ENCODE assay signal across 21 mouse cellular contexts in the genomic region with DNA sequence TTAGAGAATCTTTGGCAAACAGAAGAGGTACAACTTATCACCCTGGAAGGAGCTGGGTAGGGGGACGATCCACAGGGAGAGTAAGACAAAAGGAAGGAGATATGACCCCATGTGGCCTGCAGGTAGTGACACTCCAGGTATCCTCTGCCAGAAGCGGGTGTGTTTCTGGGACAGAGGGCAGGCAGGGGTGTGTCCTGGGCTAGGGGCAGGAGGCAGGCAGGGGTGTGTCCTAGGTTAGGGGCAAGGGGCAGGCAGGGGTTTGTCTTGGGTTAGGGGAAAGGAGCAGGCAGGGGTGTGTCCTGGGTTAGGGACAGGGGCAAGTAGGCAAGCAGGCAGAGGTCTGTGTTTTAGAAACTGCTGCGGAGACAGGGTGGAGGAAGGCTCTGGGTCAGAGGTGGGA.
DNase-seq lines count a peak whose midpoint lies in the region; ATAC-seq and TF ChIP-seq lines count a peak whose summit lies in the region.
"Had no signal": no experiment of that assay in that cellular context is flagged by ENCODE, and none has a peak within 500 bp of the region (broad histone marks: within the 10 kb centered on the region; RNA-seq: fewer than 3 reads in every experiment).

No protein-coding gene starts in this region.

- H3K4me1 ChIP-seq in intestine, embryonic 15.5 days (replicated peaks): 0 out of 2 replicates have a peak, but pooled peaks cover 9% of the 10 kb centered on the region
- H3K4me1 ChIP-seq in intestine, postnatal 0 days (replicated peaks; ENCODE audit: control insufficient read depth, insufficient read depth, low read length): no peaks in the 10 kb centered on the region
- H3K4me1 ChIP-seq in stomach, postnatal 0 days (replicated peaks; ENCODE audit: control insufficient read depth, insufficient read depth): no peaks in the 10 kb centered on the region

- no peak overlapping the region for H3K9ac ChIP-seq in intestine, embryonic 15.5 days
- H3K9ac ChIP-seq in intestine, postnatal 0 days (ENCODE audit: low read depth, low read length): no peak overlapping the region
- no peak overlapping the region for H3K9ac ChIP-seq in stomach, postnatal 0 days (ENCODE audit: low read length)
- H3K9ac ChIP-seq: embryonic facial prominence, embryonic 12.5 days; forebrain, embryonic 13.5 days; forebrain, embryonic 15.5 days; forebrain, postnatal 0 days had no signal

- H3K4me2 ChIP-seq in intestine, embryonic 15.5 days (replicated peaks): no peak overlapping the region
- H3K4me2 ChIP-seq in intestine, postnatal 0 days (replicated peaks; ENCODE audit: low read depth): no peak overlapping the region
- H3K4me2 ChIP-seq in stomach, postnatal 0 days (replicated peaks; ENCODE audit: low read depth): no peak overlapping the region
- H3K4me2 ChIP-seq: embryonic facial prominence, embryonic 12.5 days; forebrain, embryonic 13.5 days; forebrain, embryonic 15.5 days had no signal

- TF ChIP-seq EP300 in stomach, postnatal 0 days (optimal IDR thresholded peaks at IDR 0.05): no peak

- H3K4me3 ChIP-seq in intestine, embryonic 15.5 days (replicated peaks): no peak overlapping the region
- no peak overlapping the region for H3K4me3 ChIP-seq in intestine, postnatal 0 days (ENCODE audit: low read depth, low read length)
- H3K4me3 ChIP-seq in stomach, postnatal 0 days (ENCODE audit: low read depth, low read length): no peak overlapping the region
- H3K4me3 ChIP-seq: embryonic facial prominence, embryonic 10.5 days; embryonic facial prominence, embryonic 12.5 days; forebrain, embryonic 13.5 days; forebrain, embryonic 15.5 days had no signal

- 0 out of 2 replicates have a peak, but pooled peaks cover 3% of the 10 kb centered on the region for H3K27me3 ChIP-seq in intestine, embryonic 15.5 days (replicated peaks)
- H3K27me3 ChIP-seq in intestine, postnatal 0 days (replicated peaks; ENCODE audit: control insufficient read depth, insufficient read depth, low read length): no peaks in the 10 kb centered on the region
- no peaks in the 10 kb centered on the region for H3K27me3 ChIP-seq in stomach, postnatal 0 days (ENCODE audit: control insufficient read depth, insufficient read depth, low read length)
- H3K27me3 ChIP-seq: embryonic facial prominence, embryonic 12.5 days; forebrain, embryonic 13.5 days; forebrain, embryonic 15.5 days had no signal

- WGBS in intestine, embryonic 15.5 days: 61% methylated on average over 3 of the region's 3 CpGs
- 74% methylated on average over 3 of the region's 3 CpGs for WGBS in intestine, postnatal 0 days
- WGBS in stomach, postnatal 0 days: 46% methylated on average over 3 of the region's 3 CpGs

- H3K27ac ChIP-seq in intestine, embryonic 15.5 days: no peak overlapping the region
- H3K27ac ChIP-seq in intestine, postnatal 0 days (ENCODE audit: low read depth, low read length): no peak overlapping the region
- H3K27ac ChIP-seq in stomach, postnatal 0 days (replicated peaks): peak overlapping the region; percentile 67; the same call in 1 of the 2 replicates
- H3K27ac ChIP-seq: embryonic facial prominence, embryonic 10.5 days; embryonic facial prominence, embryonic 12.5 days; forebrain, embryonic 13.5 days; forebrain, embryonic 15.5 days had no signal

- peak; percentile 62; the same call in 1 of the 2 replicates for ATAC-seq in intestine, embryonic 15.5 days
- no peak for ATAC-seq in intestine, postnatal 0 days
- ATAC-seq in stomach, postnatal 0 days (ENCODE audit: low FRiP score, low TSS enrichment): 0 out of 2 replicates have a peak, but pooled peaks have one; percentile 29
- ATAC-seq: CD4-positive, CD25-positive, alpha-beta regulatory T cell, adult 4 months; forebrain, embryonic 13.5 days; forebrain, embryonic 15.5 days; forebrain, postnatal 0 days had no signal

- peak; percentile 60 for DNase-seq in heart, adult 11 months
- no peak for DNase-seq in heart, postnatal 4 days
- no peak for DNase-seq in stomach, postnatal 0 days (ENCODE audit: low spot score)
- no peak for DNase-seq in left cerebral cortex, adult 8-10 months (ENCODE audit: low spot score in 2 of 2)
- DNase-seq: adrenal gland, adult 2 months; adrenal gland, postnatal 10 days; adrenal gland, postnatal 25 days; B cell, adult 2 months; cerebellum, adult 11 months; cerebellum, adult 18-20 months; cerebellum, adult 9-10 months; cerebellum, postnatal 10 days; cerebellum, postnatal 25 days; forebrain, postnatal 0 days had no signal

- no peaks in the 10 kb centered on the region for H3K36me3 ChIP-seq in intestine, embryonic 15.5 days
- H3K36me3 ChIP-seq in intestine, postnatal 0 days (ENCODE audit: control insufficient read depth, insufficient read depth): no peaks in the 10 kb centered on the region
- H3K36me3 ChIP-seq in stomach, postnatal 0 days (ENCODE audit: control insufficient read depth, insufficient read depth, low read length): no peaks in the 10 kb centered on the region
- H3K36me3 ChIP-seq: embryonic facial prominence, embryonic 10.5 days; embryonic facial prominence, embryonic 12.5 days; forebrain, embryonic 15.5 days had no signal

- TF ChIP-seq CTCF in intestine, postnatal 0 days (IDR thresholded peaks at IDR 0.05; ENCODE audit: low read depth): no peak
- TF ChIP-seq CTCF in stomach, postnatal 0 days (IDR thresholded peaks at IDR 0.05; ENCODE audit: low read depth): no peak

- H3K9me3 ChIP-seq in intestine, embryonic 15.5 days: no peaks in the 10 kb centered on the region
- no peaks in the 10 kb centered on the region for H3K9me3 ChIP-seq in intestine, postnatal 0 days (ENCODE audit: control insufficient read depth)
- no peaks in the 10 kb centered on the region for H3K9me3 ChIP-seq in stomach, postnatal 0 days (ENCODE audit: control insufficient read depth, low read length)
- H3K9me3 ChIP-seq: embryonic facial prominence, embryonic 10.5 days; embryonic facial prominence, embryonic 12.5 days; forebrain, embryonic 13.5 days; forebrain, embryonic 15.5 days had no signal
